Mouse (Mus musculus): ENCODE results near the gene 1810009A15Rik. TPM values are rescaled to one million over a fixed set of nuclear protein-coding genes. Genes with fewer than 3 reads are reported as not detected.

Gene 1810009A15Rik
- polyA plus RNA-seq, 1 experiment from 2014 or later = 35.4 TPM

DNA sequence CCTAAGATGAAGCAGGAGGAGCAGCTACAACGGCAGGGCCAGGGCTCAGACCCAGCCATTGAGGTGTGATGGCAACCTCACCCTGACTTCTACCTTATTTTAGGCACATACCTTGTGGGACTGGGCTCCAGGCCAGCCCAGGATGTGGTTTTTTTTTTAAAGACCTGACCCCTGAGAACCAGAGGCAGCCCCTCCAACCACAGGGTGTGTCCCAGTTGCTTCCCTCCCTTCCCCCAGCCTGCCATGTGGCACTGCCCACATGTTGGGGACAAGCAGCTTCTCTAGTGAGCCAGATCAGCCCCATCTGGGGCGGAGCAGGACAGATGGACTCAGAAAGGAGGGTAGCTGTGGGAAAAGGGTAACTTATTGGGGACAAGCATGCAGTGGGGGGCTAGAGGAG is 38.1 kb downstream of the 1810009A15Rik start:
- H3K9ac ChIP-seq (ENCODE audit: low read depth, low read length) = no peak overlapping the region
- no peaks in the 10 kb centered on the region for H3K9me3 ChIP-seq (replicated peaks; ENCODE audit: control insufficient read depth, low read length, poor library complexity, severe bottlenecking)
- H3K4me1 ChIP-seq (ENCODE audit: control insufficient read depth, insufficient read depth, low read length) = peaks cover 9% of the 10 kb centered on the region
- WGBS = 97% methylated on average over 2 of the region's 2 CpGs
- no peak overlapping the region for H3K4me2 ChIP-seq (ENCODE audit: low read length)
- no peak overlapping the region for H3K4me3 ChIP-seq (ENCODE audit: low read depth, low read length)
- peaks cover 12% of the 10 kb centered on the region for H3K36me3 ChIP-seq (ENCODE audit: control insufficient read depth, insufficient read depth, low read length)
- H3K27me3 ChIP-seq (ENCODE audit: control insufficient read depth, insufficient read depth, low read depth, low read length) = no peaks in the 10 kb centered on the region
- H3K27ac ChIP-seq (ENCODE audit: low read length) = no peak overlapping the region
- no peak for ATAC-seq

DNA sequence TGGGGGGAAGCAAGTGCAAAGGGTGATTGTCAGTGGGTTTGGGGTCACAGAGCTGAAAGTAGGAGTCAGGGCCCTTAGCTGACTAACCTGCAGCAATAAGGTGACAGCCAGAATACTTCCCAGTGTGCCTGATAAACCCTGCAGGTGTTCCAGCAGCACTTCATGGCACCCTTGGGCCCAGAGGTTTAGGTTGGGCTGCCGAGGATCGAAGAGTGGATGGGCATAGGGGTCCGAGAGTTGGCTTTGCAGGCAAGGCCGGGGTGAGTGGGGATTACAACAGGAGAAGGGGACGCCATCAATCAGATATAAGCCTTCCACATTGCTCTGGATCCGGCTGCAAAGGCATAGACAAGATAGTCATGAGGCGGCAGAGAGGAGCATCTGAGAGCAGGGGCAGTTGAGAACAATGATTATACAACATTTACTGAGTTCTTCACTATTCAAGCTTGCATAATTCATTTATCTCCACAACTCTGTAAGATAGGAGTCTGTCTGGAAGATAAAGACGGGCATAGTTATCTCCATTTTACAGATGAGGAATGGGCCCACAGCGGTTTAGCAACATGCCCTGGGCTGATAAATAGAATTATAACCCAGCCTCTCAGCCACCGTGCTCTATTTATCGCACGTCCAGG is 39.4 kb downstream of the 1810009A15Rik start:
- 89% methylated on average over 12 of the region's 12 CpGs for WGBS
- Histone ChIP-seq H3K36me3 (ENCODE audit: control insufficient read depth, insufficient read depth, low read length) (peaks cover 12% of the 10 kb centered on the region), H3K27ac (ENCODE audit: low read length) (no peak overlapping the region), H3K9me3 (replicated peaks; ENCODE audit: control insufficient read depth, low read length, poor library complexity, severe bottlenecking) (no peaks in the 10 kb centered on the region), H3K4me2 (ENCODE audit: low read length) (no peak overlapping the region), H3K9ac (ENCODE audit: low read depth, low read length) (no peak overlapping the region), H3K4me3 (ENCODE audit: low read depth, low read length) (no peak overlapping the region), H3K4me1 (ENCODE audit: control insufficient read depth, insufficient read depth, low read length) (peaks cover 7% of the 10 kb centered on the region; the same call in 1 of the 2 replicates), H3K27me3 (ENCODE audit: control insufficient read depth, insufficient read depth, low read depth, low read length) (no peaks in the 10 kb centered on the region)
- ATAC-seq = no peak

DNA sequence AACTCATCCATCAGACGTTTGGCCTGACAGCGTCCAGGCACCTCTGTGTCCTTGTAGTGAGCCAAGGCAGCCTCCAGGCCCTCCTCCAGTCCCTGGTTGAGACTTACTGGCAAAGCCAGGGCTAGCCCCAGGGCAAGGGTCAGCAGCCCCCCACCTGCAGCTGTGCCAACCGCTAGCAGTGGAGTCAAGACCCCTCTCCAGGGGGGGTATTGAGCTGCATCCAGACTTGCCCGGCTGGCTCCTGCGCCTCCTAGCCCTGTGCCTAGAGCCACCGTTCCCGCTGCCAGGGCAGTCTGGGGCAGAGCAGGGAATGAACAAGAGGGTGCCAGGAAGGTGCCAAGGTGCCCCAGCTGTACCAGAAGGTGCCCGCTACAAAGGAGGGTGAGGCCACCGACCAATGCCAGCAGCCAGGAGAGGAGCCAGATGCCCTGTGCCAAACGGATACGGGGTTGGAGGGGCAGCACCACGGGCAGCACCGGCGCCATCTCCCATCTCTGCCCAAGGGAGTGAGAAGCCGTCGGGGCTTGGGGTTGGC is 40.1 kb downstream of the 1810009A15Rik start:
- H3K4me2 ChIP-seq (ENCODE audit: low read length) = peak overlapping the region; percentile 81
- peak; percentile 6; the same call in 1 of the 2 replicates for ATAC-seq
- H3K27me3 ChIP-seq (ENCODE audit: control insufficient read depth, insufficient read depth, low read depth, low read length) = no peaks in the 10 kb centered on the region
- H3K9me3 ChIP-seq (replicated peaks; ENCODE audit: control insufficient read depth, low read length, poor library complexity, severe bottlenecking) = no peaks in the 10 kb centered on the region
- H3K36me3 ChIP-seq (ENCODE audit: control insufficient read depth, insufficient read depth, low read length) = peaks cover 12% of the 10 kb centered on the region
- WGBS = 14% methylated on average over 16 of the region's 16 CpGs
- H3K27ac ChIP-seq (ENCODE audit: low read length) = no peak overlapping the region
- no peak overlapping the region for H3K9ac ChIP-seq (ENCODE audit: low read depth, low read length)
- peaks cover 7% of the 10 kb centered on the region; the same call in 1 of the 2 replicates for H3K4me1 ChIP-seq (ENCODE audit: control insufficient read depth, insufficient read depth, low read length)
- H3K4me3 ChIP-seq (ENCODE audit: low read depth, low read length) = peak overlapping the region; percentile 47

DNA sequence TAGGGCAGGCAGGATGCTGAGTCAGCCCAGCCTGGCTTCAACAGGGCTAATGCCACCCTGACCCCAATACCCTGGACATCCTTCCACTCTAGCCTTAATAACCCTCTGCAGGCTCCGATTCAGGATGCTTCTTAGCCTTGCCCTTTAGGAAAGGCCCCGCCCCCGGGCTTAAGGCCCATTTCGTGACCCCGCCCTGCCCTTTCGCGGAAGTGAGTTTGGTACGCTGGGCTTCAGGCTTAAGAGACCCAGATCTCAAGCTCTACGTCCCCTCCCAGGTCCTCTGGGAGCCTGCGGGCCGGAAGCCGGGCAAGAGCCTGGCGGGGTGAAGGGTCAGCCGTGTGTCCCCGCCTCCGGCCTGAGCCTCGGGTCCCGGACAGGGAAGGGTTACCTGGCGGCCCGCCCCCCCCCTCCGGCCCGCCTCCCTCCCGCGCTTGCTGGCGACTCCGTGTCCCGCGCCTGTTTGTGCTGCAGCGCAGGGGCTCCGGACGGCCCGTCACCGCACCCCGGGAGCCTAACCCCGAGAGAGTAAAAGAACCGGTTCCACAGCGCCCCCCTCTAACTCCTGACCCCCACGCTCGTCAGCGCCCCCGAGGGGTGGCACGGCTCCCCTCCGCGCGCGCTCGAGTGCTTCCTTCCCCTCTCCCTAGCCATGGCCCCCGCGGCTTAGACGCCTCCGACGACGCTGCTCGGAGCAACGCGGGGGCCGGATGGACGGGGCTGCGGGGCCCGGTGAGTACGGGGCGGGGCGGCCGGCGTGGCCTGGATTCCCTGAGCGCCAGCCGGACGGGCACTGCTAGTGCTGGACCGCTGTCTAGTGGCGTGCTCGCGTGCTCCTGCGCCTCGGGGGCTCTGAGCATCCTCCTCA is 40.8 kb downstream of the 1810009A15Rik start, which contains the start of the genes Rom1 and Eml3:
Gene Rom1 (minus strand): TSS at position 133 of the 865 bp plus-strand sequence.
Gene Eml3 (plus strand): TSS at position 329 of the 865 bp plus-strand sequence.
- H3K9ac ChIP-seq (ENCODE audit: low read depth, low read length) = peak within 1 kb of the TSS; percentile 75
- H3K36me3 ChIP-seq (ENCODE audit: control insufficient read depth, insufficient read depth, low read length) = peaks cover 12% of the 10 kb centered on the region
- peaks cover 7% of the 10 kb centered on the region; the same call in 1 of the 2 replicates for H3K4me1 ChIP-seq (ENCODE audit: control insufficient read depth, insufficient read depth, low read length)
- H3K9me3 ChIP-seq (replicated peaks; ENCODE audit: control insufficient read depth, low read length, poor library complexity, severe bottlenecking) = no peaks in the 10 kb centered on the region
- H3K27me3 ChIP-seq (ENCODE audit: control insufficient read depth, insufficient read depth, low read depth, low read length) = no peaks in the 10 kb centered on the region
- peak; percentile 63 for ATAC-seq
- peak within 1 kb of the TSS; percentile 47 for H3K4me3 ChIP-seq (ENCODE audit: low read depth, low read length)
- no peak within 1 kb of the TSS for H3K27ac ChIP-seq (ENCODE audit: low read length)
- peak within 1 kb of the TSS; percentile 81 for H3K4me2 ChIP-seq (ENCODE audit: low read length)
- under 1% methylated on average over 65 of the region's 74 CpGs for WGBS

DNA sequence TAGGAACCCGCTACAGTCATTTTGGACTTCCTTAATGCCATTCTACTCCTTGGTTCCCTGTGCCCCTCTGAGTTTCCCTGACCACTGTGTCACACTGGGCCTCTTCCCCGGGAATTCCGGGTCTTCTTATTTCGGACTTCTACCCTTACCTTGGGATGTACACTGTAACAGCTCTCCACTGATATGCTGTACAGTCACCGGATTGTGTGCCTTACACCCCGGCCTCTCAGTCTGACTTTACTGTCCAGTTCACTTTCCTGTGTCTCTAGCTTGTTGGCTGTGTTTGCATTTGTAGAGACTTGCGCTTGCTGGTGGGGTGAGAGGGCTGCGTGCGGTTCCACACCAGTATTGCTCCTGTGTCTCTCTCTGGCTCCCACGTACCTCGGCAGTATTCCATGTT is 41.5 kb downstream of the 1810009A15Rik start:
- Histone ChIP-seq H3K27ac (ENCODE audit: low read length) (no peak overlapping the region), H3K9me3 (replicated peaks; ENCODE audit: control insufficient read depth, low read length, poor library complexity, severe bottlenecking) (no peaks in the 10 kb centered on the region), H3K4me3 (ENCODE audit: low read depth, low read length) (peak overlapping the region; percentile 47)

DNA sequence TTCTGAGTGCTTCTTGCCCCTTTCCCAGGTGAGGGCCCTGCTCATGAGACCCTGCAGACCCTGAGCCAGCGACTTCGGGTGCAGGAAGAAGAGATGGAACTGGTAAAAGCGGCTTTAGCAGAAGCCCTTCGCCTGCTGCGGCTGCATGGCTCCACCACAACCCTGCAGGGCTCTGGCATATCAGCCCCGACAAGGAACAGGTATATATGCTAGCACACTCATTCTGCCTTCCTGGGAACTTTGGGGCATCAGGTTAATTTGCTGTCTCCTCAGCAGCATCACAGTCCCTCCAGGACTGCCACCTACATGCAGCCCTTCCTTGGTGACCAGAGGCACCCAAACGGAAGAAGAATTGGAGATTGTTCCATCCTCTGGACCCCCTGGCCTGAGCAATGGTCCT is 42.1 kb downstream of the 1810009A15Rik start:
- Histone ChIP-seq H3K27ac (ENCODE audit: low read length) (no peak overlapping the region), H3K4me1 (ENCODE audit: control insufficient read depth, insufficient read depth, low read length) (peaks cover 7% of the 10 kb centered on the region; the same call in 1 of the 2 replicates), H3K4me2 (ENCODE audit: low read length) (no peak overlapping the region), H3K4me3 (ENCODE audit: low read depth, low read length) (no peak overlapping the region; the same call in 1 of the 2 replicates), H3K27me3 (ENCODE audit: control insufficient read depth, insufficient read depth, low read depth, low read length) (no peaks in the 10 kb centered on the region), H3K9me3 (replicated peaks; ENCODE audit: control insufficient read depth, low read length, poor library complexity, severe bottlenecking) (no peaks in the 10 kb centered on the region), H3K9ac (ENCODE audit: low read depth, low read length) (no peak overlapping the region), H3K36me3 (ENCODE audit: control insufficient read depth, insufficient read depth, low read length) (peaks cover 8% of the 10 kb centered on the region)
- ATAC-seq = no peak
- WGBS = 85% methylated on average over 7 of the region's 7 CpGs

More for the DNA sequence above, 41.5 kb downstream of the 1810009A15Rik start:
- no peak for ATAC-seq
- peaks cover 7% of the 10 kb centered on the region; the same call in 1 of the 2 replicates for H3K4me1 ChIP-seq (ENCODE audit: control insufficient read depth, insufficient read depth, low read length)
- H3K27me3 ChIP-seq (ENCODE audit: control insufficient read depth, insufficient read depth, low read depth, low read length) = no peaks in the 10 kb centered on the region
- H3K4me2 ChIP-seq (ENCODE audit: low read length) = peak overlapping the region; percentile 81
- H3K9ac ChIP-seq (ENCODE audit: low read depth, low read length) = peak overlapping the region; percentile 75
- 15% methylated on average over 11 of the region's 11 CpGs for WGBS
- H3K36me3 ChIP-seq (ENCODE audit: control insufficient read depth, insufficient read depth, low read length) = peaks cover 12% of the 10 kb centered on the region

DNA sequence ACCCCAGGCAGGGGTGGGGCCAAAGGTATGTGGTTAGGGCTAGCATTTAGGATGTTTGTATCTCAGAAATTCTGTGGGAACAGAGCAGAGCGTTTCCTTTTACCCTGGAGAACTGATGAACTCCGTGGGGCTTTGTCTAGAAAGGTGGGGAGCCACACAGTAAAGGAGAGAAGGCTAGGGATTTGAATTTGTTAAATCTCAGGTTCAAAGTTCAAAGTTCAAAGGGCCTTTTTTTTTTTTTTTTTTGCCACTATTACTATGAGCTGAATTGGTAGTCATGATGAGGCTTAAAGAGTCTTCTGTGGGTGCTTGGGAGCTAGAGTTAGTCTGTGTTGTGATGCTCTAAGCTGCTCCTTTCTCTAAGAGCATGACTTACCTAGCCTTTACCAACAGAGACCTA is 48.1 kb downstream of the 1810009A15Rik start:
- Histone ChIP-seq H3K4me2 (ENCODE audit: low read length) (no peak overlapping the region), H3K9ac (ENCODE audit: low read depth, low read length) (no peak overlapping the region), H3K9me3 (replicated peaks; ENCODE audit: control insufficient read depth, low read length, poor library complexity, severe bottlenecking) (no peaks in the 10 kb centered on the region), H3K27ac (ENCODE audit: low read length) (no peak overlapping the region), H3K4me3 (ENCODE audit: low read depth, low read length) (no peak overlapping the region), H3K27me3 (ENCODE audit: control insufficient read depth, insufficient read depth, low read depth, low read length) (no peaks in the 10 kb centered on the region), H3K4me1 (ENCODE audit: control insufficient read depth, insufficient read depth, low read length) (peaks cover 4% of the 10 kb centered on the region; the same call in 1 of the 2 replicates), H3K36me3 (ENCODE audit: control insufficient read depth, insufficient read depth, low read length) (peaks cover 3% of the 10 kb centered on the region; the same call in 1 of the 2 replicates)
- no peak for ATAC-seq
- WGBS = 86% methylated on average over 2 of the region's 2 CpGs
